Mouse (Mus musculus) liver, adult 2 months (tissue): ENCODE measurements around the gene Sc5d. TPM values are rescaled to one million over a fixed set of nuclear protein-coding genes. Genes with fewer than 3 reads are reported as not detected.
A peak's percentile ranks its signal among the peaks of the same experiment; 100 is the strongest.

ENCODE experiments used
- DNase-seq: peaks from one replicate; pipeline ENCODE4 v3.0.0-alpha.2; 2011; ENCODE audit warnings: low read depth, low spot score; ENCODE audit errors: extremely low read depth
- H3K27ac ChIP-seq: fragments of 200-500 bp; replicated peaks from 2 replicates; pipeline ENCODE4 v1.5.1; 2012; ENCODE audit warnings: low read depth, mild to moderate bottlenecking, control low read depth, inconsistent platforms, low read length; ENCODE audit not compliant: insufficient read depth
- H3K27me3 ChIP-seq: fragments of 200-500 bp; 2 replicates; pipeline ENCODE4 v1.6.1; 2012; ENCODE audit warnings: mild to moderate bottlenecking, moderate library complexity, low read length, inconsistent platforms; ENCODE audit not compliant: control insufficient read depth, insufficient read depth
- H3K36me3 ChIP-seq: fragments of 200-500 bp; 2 replicates; pipeline ENCODE4 v1.6.1; 2012; ENCODE audit warnings: low read length, inconsistent platforms; ENCODE audit not compliant: control insufficient read depth, insufficient read depth
- H3K4me1 ChIP-seq: fragments of 200-500 bp; 2 replicates; pipeline ENCODE4 v1.6.1; 2011; ENCODE audit warnings: low read length; ENCODE audit not compliant: control insufficient read depth, insufficient read depth
- H3K4me3 ChIP-seq: fragments of 200-500 bp; 2 replicates; pipeline ENCODE4 v1.5.1; 2011; ENCODE audit warnings: low read depth, mild to moderate bottlenecking, control low read depth, low read length, moderate library complexity; ENCODE audit not compliant: insufficient read depth
- H3K79me2 ChIP-seq: fragments of 200-500 bp; 2 replicates; pipeline ENCODE4 v1.6.1; 2012; ENCODE audit warnings: inconsistent platforms, mild to moderate bottlenecking, low read length, moderate library complexity; ENCODE audit not compliant: control insufficient read depth, insufficient read depth
- H3K9ac ChIP-seq: fragments of 200-500 bp; 2 replicates; pipeline ENCODE4 v1.6.1; 2012; ENCODE audit warnings: low read depth, mild to moderate bottlenecking, control low read depth, inconsistent platforms, low read length
- CTCF ChIP-seq: fragments of 200-500 bp; IDR thresholded peaks from 2 replicates; pipeline ENCODE4 v1.5.1; 2011; ENCODE audit warnings: low read depth, low read length, control low read depth
- POLR2A ChIP-seq: fragments of 200-500 bp; IDR thresholded peaks from 2 replicates; pipeline ENCODE4 v1.6.1; 2011; ENCODE audit warnings: low read length, control low read depth; ENCODE audit not compliant: insufficient read depth; ENCODE audit errors: extremely low read depth
- WGBS: fragments of 180-500 bp; shearing (Covaris S2); methylation state at CpG from one replicate; pipeline ENCODE4 v1.1.7; 2018; 5-methylcytosine and 5-hydroxymethylcytosine counted together
- polyA plus RNA-seq: library from polyadenylated mRNA; depleted of rRNA; stranded (reverse); fragments of >200 nt; gene quantifications from 2 replicates; pipeline ENCODE4 v1.2.3, GENCODE M21; 2012
- total RNA-seq: library from RNA; depleted of rRNA; stranded (reverse); fragments of >200 nt; gene quantifications from 2 replicates; pipeline ENCODE4 v1.2.3, GENCODE M21; 2014

The Sc5d gene
- total and polyA plus RNA-seq, 2 experiments, result 532 to 777 TPM

GRCm38 (mm10) chr9:42249112-42249511 is 14.9 kb downstream of the Sc5d start:
- no peak for TF ChIP-seq POLR2A
- TF ChIP-seq CTCF, result no peak
- H3K36me3 ChIP-seq, result peaks cover 24% of the 10 kb centered on the region
- WGBS, result 36% methylated on average over 6 of the region's 6 CpGs
- H3K4me3 ChIP-seq, result no peak overlapping the region
- peaks cover 25% of the 10 kb centered on the region for H3K4me1 ChIP-seq
- H3K9ac ChIP-seq, result no peak overlapping the region
- H3K79me2 ChIP-seq, result no peaks in the 10 kb centered on the region
- H3K27me3 ChIP-seq, result no peaks in the 10 kb centered on the region
- peak; percentile 72 for DNase-seq
- H3K27ac ChIP-seq, result peak overlapping the region; percentile 55

GRCm38 (mm10) chr9:42246688-42247087 is 17.4 kb downstream of the Sc5d start:
- Histone ChIP-seq H3K9ac (no peak overlapping the region), H3K4me1 (peaks cover 14% of the 10 kb centered on the region), H3K27ac (peak overlapping the region; percentile 43), H3K36me3 (peaks cover 7% of the 10 kb centered on the region; the same call in 1 of the 2 replicates), H3K4me3 (no peak overlapping the region), H3K27me3 (no peaks in the 10 kb centered on the region), H3K79me2 (no peaks in the 10 kb centered on the region)
- DNase-seq, result peak; percentile 73
- TF ChIP-seq CTCF (no peak), POLR2A (no peak)
- 48% methylated on average over 6 of the region's 6 CpGs for WGBS

GRCm38 (mm10) chr9:42244173-42244572 is 19.9 kb downstream of the Sc5d start:
- Histone ChIP-seq H3K79me2 (no peaks in the 10 kb centered on the region), H3K4me1 (peaks cover 9% of the 10 kb centered on the region), H3K27ac (no peak overlapping the region), H3K36me3 (no peaks in the 10 kb centered on the region), H3K27me3 (no peaks in the 10 kb centered on the region), H3K4me3 (no peak overlapping the region), H3K9ac (no peak overlapping the region)
- TF ChIP-seq POLR2A, result no peak
- TF ChIP-seq CTCF, result no peak
- 40% methylated on average over 5 of the region's 5 CpGs for WGBS
- peak; percentile 59 for DNase-seq

- TF ChIP-seq POLR2A, result no peak
- no peak for TF ChIP-seq CTCF
- Histone ChIP-seq H3K4me1 (peaks cover 3% of the 10 kb centered on the region; the same call in 1 of the 2 replicates), H3K27ac (no peak overlapping the region), H3K9ac (no peak overlapping the region), H3K4me3 (no peak overlapping the region), H3K79me2 (no peaks in the 10 kb centered on the region), H3K27me3 (no peaks in the 10 kb centered on the region), H3K36me3 (no peaks in the 10 kb centered on the region)
- WGBS, result 41% methylated on average over 3 of the region's 3 CpGs
- DNase-seq, result peak; percentile 59
These were observed 23.0 kb downstream of the Sc5d start for GRCm38 (mm10) chr9:42241021-42241420.

GRCm38 (mm10) chr9:42240583-42240992 is 23.5 kb downstream of the Sc5d start:
- Histone ChIP-seq H3K4me3 (no peak overlapping the region), H3K4me1 (peaks cover 3% of the 10 kb centered on the region; the same call in 1 of the 2 replicates), H3K27me3 (no peaks in the 10 kb centered on the region), H3K27ac (no peak overlapping the region), H3K79me2 (no peaks in the 10 kb centered on the region), H3K9ac (no peak overlapping the region), H3K36me3 (no peaks in the 10 kb centered on the region)
- no peak for TF ChIP-seq POLR2A
- peak; percentile 59 for TF ChIP-seq CTCF
- 18% methylated on average over 11 of the region's 11 CpGs for WGBS
- peak; percentile 53 for DNase-seq

GRCm38 (mm10) chr9:42238827-42239226 is 25.2 kb downstream of the Sc5d start:
- DNase-seq, result no peak
- 87% methylated on average over 4 of the region's 4 CpGs for WGBS
- H3K79me2 ChIP-seq, result no peaks in the 10 kb centered on the region
- H3K4me1 ChIP-seq, result 0 out of 2 replicates have a peak, but pooled peaks cover 3% of the 10 kb centered on the region
- H3K36me3 ChIP-seq, result no peaks in the 10 kb centered on the region
- H3K27ac ChIP-seq, result no peak overlapping the region
- TF ChIP-seq CTCF (no peak), POLR2A (no peak)
- H3K9ac ChIP-seq, result no peak overlapping the region
- no peaks in the 10 kb centered on the region for H3K27me3 ChIP-seq
- H3K4me3 ChIP-seq, result no peak overlapping the region
